Mouse (Mus musculus) stomach, embryonic 16.5 days (tissue): ENCODE measurements around the gene Coa3. TPM values are rescaled to one million over a fixed set of nuclear protein-coding genes. Genes with fewer than 3 reads are reported as not detected.

Experiments
- ATAC-seq: fragments of 200-750 bp; cut with Nextera tagmentation; 2 replicates; pipeline ENCODE4 v1.8.0; 2017; ENCODE audit warnings: moderate number of reproducible peaks, moderate TSS enrichment; ENCODE audit not compliant: insufficient read depth, low FRiP score
- H3K27ac ChIP-seq: fragments of 300-500 bp; sonication (generic); 2 replicates; pipeline ENCODE4 v1.5.1; 2014; ENCODE audit warnings: low read length
- H3K27me3 ChIP-seq: fragments of 300-500 bp; sonication (generic); 2 replicates; pipeline ENCODE4 v1.6.1; 2014; ENCODE audit warnings: low read length, control low read depth, mixed read lengths; ENCODE audit not compliant: control insufficient read depth, insufficient read depth
- H3K36me3 ChIP-seq: fragments of 300-500 bp; sonication (generic); 2 replicates; pipeline ENCODE4 v1.6.1; 2014; ENCODE audit warnings: low read length; ENCODE audit not compliant: control insufficient read depth, insufficient read depth
- H3K4me1 ChIP-seq: fragments of 300-500 bp; sonication (generic); 2 replicates; pipeline ENCODE4 v1.6.1; 2014; ENCODE audit warnings: low read length, control low read depth, mixed read lengths; ENCODE audit not compliant: control insufficient read depth, insufficient read depth
- H3K4me2 ChIP-seq: fragments of 300-500 bp; sonication (generic); 2 replicates; pipeline ENCODE4 v1.6.1; 2014; ENCODE audit warnings: low read depth, low read length, mixed read lengths
- H3K4me3 ChIP-seq: fragments of 300-500 bp; sonication (generic); replicated peaks from 2 replicates; pipeline ENCODE4 v1.5.1; 2014; ENCODE audit warnings: mild to moderate bottlenecking, low read length
- H3K9ac ChIP-seq: fragments of 300-500 bp; sonication (generic); 2 replicates; pipeline ENCODE4 v1.6.1; 2014; ENCODE audit warnings: low read length
- H3K9me3 ChIP-seq: fragments of 300-500 bp; sonication (generic); replicated peaks from 2 replicates; pipeline ENCODE4 v1.6.1; 2016; ENCODE audit warnings: low read length, control low read depth; ENCODE audit not compliant: control insufficient read depth
- WGBS: fragments of 180-500 bp; shearing (Covaris S2); extraction: QIAGEN DNeasy Blood & Tissue Kit; methylation state at CpG from one replicate; pipeline ENCODE4 v1.1.7; 2014; 5-methylcytosine and 5-hydroxymethylcytosine counted together
- polyA plus RNA-seq: library from polyadenylated mRNA; unstranded; fragments of >200 nt; fragmentation: Nextera tagmentation; extraction: Ambion mirVana; gene quantifications from 2 replicates; pipeline ENCODE4 v1.2.1, GENCODE M21; 2015

The Coa3 gene
- polyA plus RNA-seq, 1 experiment from 2014 or later = 197 TPM

GRCm38 (mm10) chr11:101260826-101261380, 18.0 kb downstream of the Coa3 start:
- Histone ChIP-seq H3K9me3 (no peaks in the 10 kb centered on the region), H3K27ac (peak overlapping the region; percentile 93), H3K4me2 (peak overlapping the region; percentile 88), H3K9ac (peak overlapping the region; percentile 83), H3K27me3 (peaks cover 13% of the 10 kb centered on the region), H3K36me3 (peaks cover 8% of the 10 kb centered on the region; the same call in 1 of the 2 replicates), H3K4me3 (peak overlapping the region; percentile 62), H3K4me1 (peaks cover 44% of the 10 kb centered on the region)
- WGBS = 1% methylated on average over 30 of the region's 30 CpGs
- ATAC-seq = no peak; the same call in 1 of the 2 replicates

- peak; percentile 86 for ATAC-seq
- peak within 1 kb of the TSS; percentile 83 for H3K9ac ChIP-seq
- WGBS = under 1% methylated on average over 42 of the region's 43 CpGs
Observed at GRCm38 (mm10) chr11:101259948-101260825, 18.7 kb downstream of the Coa3 start, which contains the start of gene Wnk4. Wnk4 (plus strand) TSS chr11:101260567.

GRCm38 (mm10) chr11:101259261-101259712, 19.6 kb downstream of the Coa3 start:
- Histone ChIP-seq H3K4me2 (peak overlapping the region; percentile 88), H3K4me1 (peaks cover 41% of the 10 kb centered on the region), H3K27me3 (peaks cover 8% of the 10 kb centered on the region), H3K4me3 (peak overlapping the region; percentile 62), H3K9ac (peak overlapping the region; percentile 83), H3K9me3 (no peaks in the 10 kb centered on the region), H3K27ac (peak overlapping the region; percentile 93), H3K36me3 (peaks cover 9% of the 10 kb centered on the region; the same call in 1 of the 2 replicates)
- 7% methylated on average over 6 of the region's 6 CpGs for WGBS
- peak; percentile 31 for ATAC-seq

More at GRCm38 (mm10) chr11:101259948-101260825, 18.7 kb downstream of the Coa3 start, which contains the start of gene Wnk4:
- Histone ChIP-seq H3K4me3 (peak within 1 kb of the TSS; percentile 62), H3K27ac (peak within 1 kb of the TSS; percentile 93), H3K9me3 (no peaks in the 10 kb centered on the region), H3K27me3 (peaks cover 13% of the 10 kb centered on the region), H3K4me1 (peaks cover 42% of the 10 kb centered on the region), H3K36me3 (peaks cover 9% of the 10 kb centered on the region; the same call in 1 of the 2 replicates), H3K4me2 (peak within 1 kb of the TSS; percentile 88)

- no peak overlapping the region for H3K4me3 ChIP-seq
- H3K4me1 ChIP-seq = peaks cover 36% of the 10 kb centered on the region
- H3K4me2 ChIP-seq = no peak overlapping the region
- H3K27ac ChIP-seq = no peak overlapping the region; the same call in 1 of the 2 replicates
- ATAC-seq = no peak
- WGBS = 82% methylated on average over 13 of the region's 13 CpGs
- peaks cover 9% of the 10 kb centered on the region; the same call in 1 of the 2 replicates for H3K36me3 ChIP-seq
- no peaks in the 10 kb centered on the region for H3K9me3 ChIP-seq
- no peak overlapping the region for H3K9ac ChIP-seq
- no peaks in the 10 kb centered on the region for H3K27me3 ChIP-seq
Observed at GRCm38 (mm10) chr11:101255826-101256775, 22.8 kb downstream of the Coa3 start.

- Histone ChIP-seq H3K27ac (peak within 1 kb of the TSS; percentile 95), H3K4me2 (peak within 1 kb of the TSS; percentile 96), H3K4me3 (peak within 1 kb of the TSS; percentile 79), H3K27me3 (no peaks in the 10 kb centered on the region), H3K4me1 (peaks cover 20% of the 10 kb centered on the region), H3K36me3 (peaks cover 7% of the 10 kb centered on the region; the same call in 1 of the 2 replicates), H3K9me3 (no peaks in the 10 kb centered on the region), H3K9ac (peak within 1 kb of the TSS; percentile 94)
- under 1% methylated on average over 40 of the region's 40 CpGs for whole genome bisulfite sequencing
- peak; percentile 85; the same call in 1 of the 2 replicates for ATAC-seq
Observed at GRCm38 (mm10) chr11:101253613-101254389, 25.1 kb downstream of the Coa3 start, which contains the start of gene Vps25. Vps25 (plus strand) TSS chr11:101253707.

- peaks cover 20% of the 10 kb centered on the region for H3K4me1 ChIP-seq
- WGBS = 3% methylated on average over 7 of the region's 7 CpGs
- peak overlapping the region; percentile 95 for H3K27ac ChIP-seq
- H3K9me3 ChIP-seq = no peaks in the 10 kb centered on the region
- H3K9ac ChIP-seq = peak overlapping the region; percentile 94
- H3K27me3 ChIP-seq = no peaks in the 10 kb centered on the region
- peak overlapping the region; percentile 96 for H3K4me2 ChIP-seq
- 0 out of 2 replicates have a peak, but pooled peaks have one; percentile 20 for ATAC-seq
- H3K36me3 ChIP-seq = 0 out of 2 replicates have a peak, but pooled peaks cover 6% of the 10 kb centered on the region
- peak overlapping the region; percentile 79 for H3K4me3 ChIP-seq
Observed at GRCm38 (mm10) chr11:101252941-101253340, 26.0 kb downstream of the Coa3 start.

- Histone ChIP-seq H3K27me3 (no peaks in the 10 kb centered on the region), H3K4me2 (no peak overlapping the region), H3K27ac (no peak overlapping the region), H3K36me3 (0 out of 2 replicates have a peak, but pooled peaks cover 2% of the 10 kb centered on the region), H3K4me1 (peaks cover 29% of the 10 kb centered on the region), H3K9me3 (no peaks in the 10 kb centered on the region), H3K9ac (no peak overlapping the region), H3K4me3 (no peak overlapping the region)
- WGBS = 76% methylated on average over 2 of the region's 2 CpGs
- ATAC-seq = no peak
Observed at GRCm38 (mm10) chr11:101251031-101251430, 27.9 kb downstream of the Coa3 start.
